Mouse (Mus musculus) stomach, embryonic 16.5 days (tissue): ENCODE results near the gene Ifna14. TPM values are rescaled to one million over a fixed set of nuclear protein-coding genes. Genes with fewer than 3 reads are reported as not detected.

Source experiments
- ATAC-seq: fragments of 200-750 bp; cut with Nextera tagmentation; 2 replicates; pipeline ENCODE4 v1.8.0; 2017; ENCODE audit warnings: moderate number of reproducible peaks, moderate TSS enrichment; ENCODE audit not compliant: insufficient read depth, low FRiP score
- H3K27ac ChIP-seq: fragments of 300-500 bp; sonication (generic); 2 replicates; pipeline ENCODE4 v1.5.1; 2014; ENCODE audit warnings: low read length
- H3K27me3 ChIP-seq: fragments of 300-500 bp; sonication (generic); 2 replicates; pipeline ENCODE4 v1.6.1; 2014; ENCODE audit warnings: low read length, control low read depth, mixed read lengths; ENCODE audit not compliant: control insufficient read depth, insufficient read depth
- H3K36me3 ChIP-seq: fragments of 300-500 bp; sonication (generic); 2 replicates; pipeline ENCODE4 v1.6.1; 2014; ENCODE audit warnings: low read length; ENCODE audit not compliant: control insufficient read depth, insufficient read depth
- H3K4me1 ChIP-seq: fragments of 300-500 bp; sonication (generic); 2 replicates; pipeline ENCODE4 v1.6.1; 2014; ENCODE audit warnings: low read length, control low read depth, mixed read lengths; ENCODE audit not compliant: control insufficient read depth, insufficient read depth
- H3K4me2 ChIP-seq: fragments of 300-500 bp; sonication (generic); 2 replicates; pipeline ENCODE4 v1.6.1; 2014; ENCODE audit warnings: low read depth, low read length, mixed read lengths
- H3K4me3 ChIP-seq: fragments of 300-500 bp; sonication (generic); replicated peaks from 2 replicates; pipeline ENCODE4 v1.5.1; 2014; ENCODE audit warnings: mild to moderate bottlenecking, low read length
- H3K9ac ChIP-seq: fragments of 300-500 bp; sonication (generic); 2 replicates; pipeline ENCODE4 v1.6.1; 2014; ENCODE audit warnings: low read length
- H3K9me3 ChIP-seq: fragments of 300-500 bp; sonication (generic); replicated peaks from 2 replicates; pipeline ENCODE4 v1.6.1; 2016; ENCODE audit warnings: low read length, control low read depth; ENCODE audit not compliant: control insufficient read depth
- WGBS: fragments of 180-500 bp; shearing (Covaris S2); extraction: QIAGEN DNeasy Blood & Tissue Kit; methylation state at CpG from one replicate; pipeline ENCODE4 v1.1.7; 2014; 5-methylcytosine and 5-hydroxymethylcytosine counted together
- polyA plus RNA-seq: library from polyadenylated mRNA; unstranded; fragments of >200 nt; fragmentation: Nextera tagmentation; extraction: Ambion mirVana; gene quantifications from 2 replicates; pipeline ENCODE4 v1.2.1, GENCODE M21; 2015

The Ifna14 gene
- polyA plus RNA-seq, 1 experiment from 2014 or later = not detected

- Histone ChIP-seq H3K4me1 (0 out of 2 replicates have a peak, but pooled peaks cover 4% of the 10 kb centered on the region), H3K4me2 (no peak overlapping the region), H3K9ac (no peak overlapping the region), H3K27me3 (no peaks in the 10 kb centered on the region), H3K27ac (0 out of 2 replicates have a peak overlapping the region, but pooled peaks have one; percentile 43), H3K4me3 (no peak overlapping the region), H3K36me3 (no peaks in the 10 kb centered on the region), H3K9me3 (no peaks in the 10 kb centered on the region)
- ATAC-seq = peak; percentile 37; the same call in 1 of the 2 replicates
- 35% methylated on average over 7 of the region's 7 CpGs for WGBS
Measured at GRCm38 (mm10) chr4:88536640-88537039, 35.0 kb downstream of the Ifna14 start.

GRCm38 (mm10) chr4:88535742-88536141 lies 35.9 kb downstream of the Ifna14 start:
- H3K4me3 ChIP-seq = no peak overlapping the region
- H3K4me1 ChIP-seq = 0 out of 2 replicates have a peak, but pooled peaks cover 4% of the 10 kb centered on the region
- H3K27me3 ChIP-seq = no peaks in the 10 kb centered on the region
- 84% methylated on average over 1 of the region's 1 CpGs for WGBS
- H3K27ac ChIP-seq = no peak overlapping the region
- H3K9me3 ChIP-seq = no peaks in the 10 kb centered on the region
- ATAC-seq = no peak
- no peak overlapping the region for H3K9ac ChIP-seq
- H3K36me3 ChIP-seq = no peaks in the 10 kb centered on the region
- H3K4me2 ChIP-seq = no peak overlapping the region

DNA sequence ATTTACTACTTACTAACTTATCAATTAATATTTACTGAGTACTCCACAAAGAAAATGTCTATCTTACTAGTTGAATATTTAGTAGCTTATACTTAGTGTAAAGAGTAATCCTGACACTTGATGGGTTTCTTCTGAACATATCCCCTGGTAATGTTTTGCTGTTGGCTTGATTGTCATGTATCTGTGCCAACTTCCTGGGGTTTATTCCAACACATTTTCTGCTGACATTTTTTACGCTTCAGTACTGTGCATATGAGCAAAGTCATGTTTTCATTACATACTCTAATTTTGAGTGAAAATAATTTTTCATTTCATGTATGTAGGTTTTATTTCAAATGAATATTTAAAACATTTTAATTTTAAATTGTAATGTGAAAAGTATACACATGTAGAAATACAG lies 36.7 kb downstream of the Ifna14 start:
- Histone ChIP-seq H3K9me3 (no peaks in the 10 kb centered on the region), H3K27ac (no peak overlapping the region), H3K9ac (no peak overlapping the region), H3K4me1 (0 out of 2 replicates have a peak, but pooled peaks cover 4% of the 10 kb centered on the region), H3K27me3 (no peaks in the 10 kb centered on the region), H3K4me2 (no peak overlapping the region), H3K4me3 (no peak overlapping the region), H3K36me3 (no peaks in the 10 kb centered on the region)
- 78% methylated on average over 1 of the region's 1 CpGs for WGBS
- no peak for ATAC-seq

- Histone ChIP-seq H3K4me1 (0 out of 2 replicates have a peak, but pooled peaks cover 4% of the 10 kb centered on the region), H3K4me3 (no peak overlapping the region), H3K36me3 (no peaks in the 10 kb centered on the region)
Measured at GRCm38 (mm10) chr4:88533499-88533898, 38.1 kb downstream of the Ifna14 start.

DNA sequence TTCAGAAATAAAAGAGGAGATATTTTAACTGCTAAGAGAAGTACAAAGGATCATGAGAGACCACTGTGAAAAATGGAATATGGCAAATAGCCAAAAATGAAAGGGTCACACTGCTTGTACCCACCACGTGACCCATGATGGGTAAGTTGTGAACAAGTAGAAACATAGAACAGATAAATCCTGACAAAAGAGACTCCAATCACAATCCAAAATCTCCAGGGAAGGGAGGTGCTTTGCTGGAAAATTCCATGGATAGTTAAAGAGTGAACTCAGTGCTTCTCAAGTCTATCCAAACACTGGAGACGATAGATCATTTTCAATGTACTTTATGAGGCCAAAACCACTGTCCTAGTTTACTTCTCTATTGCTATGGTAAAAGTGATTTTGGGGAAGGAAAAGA lies 40.7 kb downstream of the Ifna14 start:
- ATAC-seq = no peak
- no peak overlapping the region for H3K4me3 ChIP-seq

More at GRCm38 (mm10) chr4:88533499-88533898, 38.1 kb downstream of the Ifna14 start:
- 89% methylated on average over 2 of the region's 2 CpGs for WGBS
- no peak overlapping the region for H3K27ac ChIP-seq
- ATAC-seq = no peak
- no peak overlapping the region for H3K9ac ChIP-seq
- H3K9me3 ChIP-seq = no peaks in the 10 kb centered on the region
- H3K4me2 ChIP-seq = no peak overlapping the region
- no peaks in the 10 kb centered on the region for H3K27me3 ChIP-seq

DNA sequence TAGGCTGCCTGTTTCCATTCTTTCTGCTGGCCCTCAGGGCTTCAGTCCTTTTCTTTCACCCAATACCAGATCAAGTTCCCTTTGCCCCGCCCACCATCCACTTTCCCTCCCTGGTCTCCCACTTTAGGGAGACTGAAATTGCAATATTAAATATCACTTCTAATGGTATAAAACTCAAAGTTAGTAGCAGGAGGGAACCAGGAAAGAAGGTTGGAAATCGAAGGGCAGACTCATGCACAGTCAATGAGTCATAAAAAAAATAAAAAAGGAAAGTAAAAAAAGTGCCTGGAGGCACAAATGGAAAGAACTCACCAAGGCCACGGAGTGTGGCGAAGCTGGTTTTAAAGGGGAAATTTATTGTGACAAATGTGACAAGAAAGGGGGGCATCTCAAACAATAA lies 41.3 kb downstream of the Ifna14 start:
- no peak overlapping the region for H3K27ac ChIP-seq
- WGBS = 70% methylated on average over 4 of the region's 4 CpGs
- no peaks in the 10 kb centered on the region for H3K4me1 ChIP-seq
- no peak for ATAC-seq
- no peaks in the 10 kb centered on the region for H3K9me3 ChIP-seq
- no peaks in the 10 kb centered on the region for H3K36me3 ChIP-seq
- H3K4me3 ChIP-seq = no peak overlapping the region
- H3K9ac ChIP-seq = no peak overlapping the region
- H3K4me2 ChIP-seq = no peak overlapping the region
- H3K27me3 ChIP-seq = no peaks in the 10 kb centered on the region

More for the DNA sequence above, 40.7 kb downstream of the Ifna14 start:
- H3K9ac ChIP-seq = no peak overlapping the region
- no peak overlapping the region for H3K4me2 ChIP-seq
- 62% methylated on average over 2 of the region's 2 CpGs for WGBS
- H3K27ac ChIP-seq = no peak overlapping the region
- no peaks in the 10 kb centered on the region for H3K9me3 ChIP-seq
- H3K36me3 ChIP-seq = no peaks in the 10 kb centered on the region
- H3K4me1 ChIP-seq = no peaks in the 10 kb centered on the region
- no peaks in the 10 kb centered on the region for H3K27me3 ChIP-seq

GRCm38 (mm10) chr4:88526379-88527049 lies 45.1 kb downstream of the Ifna14 start:
- H3K27me3 ChIP-seq = no peaks in the 10 kb centered on the region
- H3K9me3 ChIP-seq = no peaks in the 10 kb centered on the region
- H3K27ac ChIP-seq = no peak overlapping the region
- H3K4me1 ChIP-seq = no peaks in the 10 kb centered on the region
- no peak overlapping the region for H3K4me3 ChIP-seq
- 80% methylated on average over 5 of the region's 5 CpGs for WGBS
- no peaks in the 10 kb centered on the region for H3K36me3 ChIP-seq
- no peak for ATAC-seq
- H3K9ac ChIP-seq = no peak overlapping the region
- H3K4me2 ChIP-seq = no peak overlapping the region

- Histone ChIP-seq H3K9ac (no peak overlapping the region), H3K27ac (no peak overlapping the region), H3K9me3 (no peaks in the 10 kb centered on the region), H3K4me2 (no peak overlapping the region), H3K27me3 (no peaks in the 10 kb centered on the region), H3K4me3 (no peak overlapping the region), H3K36me3 (no peaks in the 10 kb centered on the region), H3K4me1 (no peaks in the 10 kb centered on the region)
- ATAC-seq = no peak
- 77% methylated on average over 3 of the region's 3 CpGs for WGBS
Measured at GRCm38 (mm10) chr4:88525393-88525792, 46.2 kb downstream of the Ifna14 start.

GRCm38 (mm10) chr4:88523241-88523640 lies 48.4 kb downstream of the Ifna14 start:
- Histone ChIP-seq H3K4me2 (no peak overlapping the region), H3K27ac (no peak overlapping the region), H3K9me3 (no peaks in the 10 kb centered on the region), H3K4me1 (no peaks in the 10 kb centered on the region), H3K36me3 (no peaks in the 10 kb centered on the region), H3K27me3 (no peaks in the 10 kb centered on the region), H3K9ac (no peak overlapping the region), H3K4me3 (no peak overlapping the region)
- no peak for ATAC-seq
